Mouse (Mus musculus) limb, embryonic 12.5 days (tissue): ENCODE data around the gene Hc. TPM values are rescaled to one million over a fixed set of nuclear protein-coding genes. Genes with fewer than 3 reads are reported as not detected.

ENCODE experiments used
- ATAC-seq: fragments of 200-750 bp; cut with Nextera tagmentation; 2 replicates; pipeline ENCODE4 v1.8.0; 2017; ENCODE audit warnings: low read depth, moderate TSS enrichment; ENCODE audit not compliant: insufficient number of reproducible peaks, insufficient read depth, low FRiP score, low TSS enrichment
- H3K27ac ChIP-seq: fragments of 300-500 bp; sonication (generic); 2 replicates; pipeline ENCODE4 v1.5.1; 2016; ENCODE audit warnings: mild to moderate bottlenecking, moderate library complexity
- H3K27me3 ChIP-seq: fragments of 300-500 bp; sonication (generic); 2 replicates; pipeline ENCODE4 v1.6.1; 2016; ENCODE audit warnings: mild to moderate bottlenecking, moderate library complexity
- H3K36me3 ChIP-seq: fragments of 300-500 bp; sonication (generic); 2 replicates; pipeline ENCODE4 v1.6.1; 2016; ENCODE audit warnings: mild to moderate bottlenecking, moderate library complexity
- H3K4me1 ChIP-seq: fragments of 300-500 bp; sonication (generic); replicated peaks from 2 replicates; pipeline ENCODE4 v1.6.1; 2016
- H3K4me2 ChIP-seq: fragments of 300-500 bp; sonication (generic); 2 replicates; pipeline ENCODE4 v1.6.1; 2016; ENCODE audit warnings: mild to moderate bottlenecking, moderate library complexity
- H3K4me3 ChIP-seq: fragments of 300-500 bp; sonication (generic); replicated peaks from 2 replicates; pipeline ENCODE4 v1.5.1; 2016; ENCODE audit warnings: mild to moderate bottlenecking
- H3K9ac ChIP-seq: fragments of 300-500 bp; sonication (generic); replicated peaks from 2 replicates; pipeline ENCODE4 v1.6.1; 2016; ENCODE audit warnings: mild to moderate bottlenecking, moderate library complexity
- H3K9me3 ChIP-seq: fragments of 300-500 bp; sonication (generic); 2 replicates; pipeline ENCODE4 v1.6.1; 2016; ENCODE audit warnings: mild to moderate bottlenecking, moderate library complexity
- WGBS: fragments of 180-500 bp; shearing (Covaris S2); methylation state at CpG from one replicate; pipeline ENCODE4 v1.1.7; 2016; 5-methylcytosine and 5-hydroxymethylcytosine counted together
- polyA plus RNA-seq: library from polyadenylated mRNA; unstranded; fragments of >200 nt; fragmentation: Nextera tagmentation; extraction: Ambion mirVana; gene quantifications from 2 replicates; pipeline ENCODE4 v1.2.1, GENCODE M21; 2016

The Hc gene
- polyA plus RNA-seq, 1 experiment from 2014 or later = not detected

- H3K27me3 ChIP-seq = peaks cover 3% of the 10 kb centered on the region; the same call in 1 of the 2 replicates
- 88% methylated on average over 6 of the region's 6 CpGs for WGBS
Observed at GRCm38 (mm10) chr2:34976447-34976846, 84.8 kb downstream of the Hc start.

GRCm38 (mm10) chr2:34973087-34973486, 88.2 kb downstream of the Hc start:
- no peaks in the 10 kb centered on the region for H3K9me3 ChIP-seq
- no peak overlapping the region for H3K4me2 ChIP-seq
- H3K4me1 ChIP-seq = no peaks in the 10 kb centered on the region
- H3K27ac ChIP-seq = no peak overlapping the region
- ATAC-seq = no peak
- 79% methylated on average over 8 of the region's 8 CpGs for WGBS
- no peak overlapping the region for H3K9ac ChIP-seq
- no peaks in the 10 kb centered on the region for H3K27me3 ChIP-seq
- H3K36me3 ChIP-seq = no peaks in the 10 kb centered on the region
- H3K4me3 ChIP-seq = no peak overlapping the region

More at GRCm38 (mm10) chr2:34976447-34976846, 84.8 kb downstream of the Hc start:
- H3K36me3 ChIP-seq = no peaks in the 10 kb centered on the region
- ATAC-seq = no peak
- H3K4me2 ChIP-seq = no peak overlapping the region
- H3K9ac ChIP-seq = no peak overlapping the region
- H3K27ac ChIP-seq = no peak overlapping the region
- no peak overlapping the region for H3K4me3 ChIP-seq
- H3K9me3 ChIP-seq = no peaks in the 10 kb centered on the region
- H3K4me1 ChIP-seq = peaks cover 4% of the 10 kb centered on the region; the same call in 1 of the 2 replicates

- no peak overlapping the region for H3K4me3 ChIP-seq
- no peaks in the 10 kb centered on the region for H3K27me3 ChIP-seq
- 54% methylated on average over 11 of the region's 11 CpGs for WGBS
Observed at GRCm38 (mm10) chr2:34971080-34971888, 90.0 kb downstream of the Hc start.

DNA sequence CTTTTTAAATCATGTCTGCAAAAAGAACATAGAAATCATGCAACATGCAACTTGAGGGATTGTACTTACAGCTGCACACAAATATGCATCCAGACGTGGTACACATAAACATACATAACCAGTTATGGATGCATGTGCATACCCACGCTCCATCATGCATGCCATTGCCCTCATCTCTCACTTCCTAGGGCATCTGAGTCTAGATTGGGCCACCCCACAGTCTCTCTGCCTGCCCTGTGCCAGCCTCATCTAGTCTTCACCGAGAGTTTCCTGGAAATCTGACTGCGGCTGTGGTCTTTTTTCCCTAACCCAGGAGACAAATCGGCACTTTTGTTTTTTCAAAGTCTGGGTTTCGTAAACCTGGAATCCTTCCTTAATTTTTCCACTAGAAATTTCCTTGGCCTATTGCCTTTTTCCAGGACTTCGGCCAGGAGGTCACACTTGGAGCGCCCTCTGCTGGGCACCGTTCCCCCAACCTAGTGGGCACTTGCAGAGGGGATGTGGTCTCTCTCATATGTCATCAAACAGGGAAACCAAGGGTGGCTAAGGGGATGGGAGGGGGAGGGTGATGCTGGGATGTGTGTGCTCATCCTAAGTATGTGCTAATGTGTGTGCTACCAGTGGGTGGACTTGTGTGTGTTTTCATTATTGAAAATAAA, 91.0 kb downstream of the Hc start:
- no peaks in the 10 kb centered on the region for H3K27me3 ChIP-seq
- H3K9me3 ChIP-seq = no peaks in the 10 kb centered on the region
- H3K4me3 ChIP-seq = no peak overlapping the region
- H3K27ac ChIP-seq = no peak overlapping the region
- 38% methylated on average over 9 of the region's 9 CpGs for WGBS
- no peak for ATAC-seq
- peaks cover 7% of the 10 kb centered on the region; the same call in 1 of the 2 replicates for H3K4me1 ChIP-seq
- H3K36me3 ChIP-seq = no peaks in the 10 kb centered on the region
- no peak overlapping the region for H3K9ac ChIP-seq
- H3K4me2 ChIP-seq = no peak overlapping the region

More at GRCm38 (mm10) chr2:34971080-34971888, 90.0 kb downstream of the Hc start:
- Histone ChIP-seq H3K9me3 (no peaks in the 10 kb centered on the region), H3K36me3 (no peaks in the 10 kb centered on the region), H3K4me2 (no peak overlapping the region), H3K27ac (no peak overlapping the region), H3K9ac (no peak overlapping the region; the same call in 1 of the 2 replicates), H3K4me1 (no peaks in the 10 kb centered on the region)
- no peak for ATAC-seq

- Histone ChIP-seq H3K36me3 (no peaks in the 10 kb centered on the region), H3K4me1 (peaks cover 10% of the 10 kb centered on the region; the same call in 1 of the 2 replicates), H3K9ac (no peak overlapping the region), H3K4me2 (no peak overlapping the region), H3K4me3 (no peak overlapping the region), H3K9me3 (no peaks in the 10 kb centered on the region), H3K27me3 (no peaks in the 10 kb centered on the region), H3K27ac (no peak overlapping the region)
- WGBS = 75% methylated on average over 7 of the region's 7 CpGs
- no peak for ATAC-seq
Observed at GRCm38 (mm10) chr2:34969166-34969565, 92.1 kb downstream of the Hc start.

DNA sequence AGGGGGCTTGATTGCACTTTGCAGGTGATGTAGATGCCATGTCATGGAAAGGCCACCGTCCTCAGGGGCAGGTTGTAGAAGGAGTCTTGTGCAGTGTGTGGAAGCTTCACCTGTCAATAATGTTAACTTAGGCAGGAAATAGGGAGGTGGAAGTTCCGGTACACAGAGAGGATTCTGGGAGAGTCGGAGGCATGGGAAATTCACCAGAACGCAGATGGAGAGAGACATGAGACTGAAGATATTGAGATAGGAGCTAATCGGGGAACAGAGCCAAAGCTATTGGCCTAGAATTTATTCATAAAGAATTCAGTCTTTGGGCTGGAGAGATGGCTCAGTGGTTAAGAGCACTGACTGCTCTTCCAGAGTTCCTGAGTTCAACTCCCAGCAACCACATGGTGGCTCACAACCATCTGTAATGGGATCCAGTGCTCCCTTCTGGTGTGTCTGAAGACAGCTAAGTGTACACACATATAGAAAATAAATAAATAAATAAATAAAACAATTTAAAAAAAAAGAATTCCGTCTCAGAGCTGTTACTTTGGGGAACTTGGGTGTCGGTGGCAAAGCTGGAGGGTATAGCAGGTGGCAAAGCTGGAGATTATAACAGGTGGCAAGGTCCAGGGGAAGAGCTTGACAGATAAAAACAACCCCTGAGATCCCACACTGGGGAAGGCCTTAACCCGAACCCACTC, 94.8 kb downstream of the Hc start:
- WGBS = 85% methylated on average over 8 of the region's 8 CpGs
- H3K36me3 ChIP-seq = no peaks in the 10 kb centered on the region

DNA sequence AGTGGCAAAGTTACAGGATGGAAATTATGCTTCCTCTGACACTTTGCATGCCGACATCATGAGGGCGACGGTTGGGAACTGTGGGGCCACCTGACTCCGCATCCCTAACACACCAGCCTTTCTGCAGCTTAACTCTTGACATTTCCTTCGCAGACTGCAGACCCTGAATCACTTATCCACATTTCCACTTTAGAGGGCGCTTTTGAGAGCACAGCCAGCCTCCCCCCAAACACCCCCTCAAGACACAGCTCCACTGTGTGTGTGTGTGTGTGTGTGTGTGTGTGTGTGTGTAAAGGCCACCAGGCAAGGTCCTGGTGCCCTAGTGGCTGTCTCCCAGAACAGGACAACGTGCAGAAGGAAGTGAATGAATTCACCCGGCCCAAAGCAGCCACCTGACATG, 95.4 kb downstream of the Hc start:
- H3K9me3 ChIP-seq = no peaks in the 10 kb centered on the region
- H3K27ac ChIP-seq = no peak overlapping the region
- peaks cover 13% of the 10 kb centered on the region for H3K27me3 ChIP-seq
- no peaks in the 10 kb centered on the region for H3K36me3 ChIP-seq
- H3K9ac ChIP-seq = no peak overlapping the region
- H3K4me1 ChIP-seq = peaks cover 12% of the 10 kb centered on the region; the same call in 1 of the 2 replicates
- no peak for ATAC-seq
- H3K4me3 ChIP-seq = no peak overlapping the region
- H3K4me2 ChIP-seq = no peak overlapping the region
- WGBS = 66% methylated on average over 8 of the region's 8 CpGs

More for the DNA sequence above, 94.8 kb downstream of the Hc start:
- H3K27ac ChIP-seq = no peak overlapping the region
- no peak for ATAC-seq
- H3K4me3 ChIP-seq = no peak overlapping the region
- peaks cover 8% of the 10 kb centered on the region; the same call in 1 of the 2 replicates for H3K27me3 ChIP-seq
- no peak overlapping the region for H3K4me2 ChIP-seq
- H3K9ac ChIP-seq = no peak overlapping the region
- no peaks in the 10 kb centered on the region for H3K9me3 ChIP-seq
- peaks cover 12% of the 10 kb centered on the region; the same call in 1 of the 2 replicates for H3K4me1 ChIP-seq

- H3K4me1 ChIP-seq = peaks cover 12% of the 10 kb centered on the region; the same call in 1 of the 2 replicates
Observed at GRCm38 (mm10) chr2:34965293-34965692, 95.9 kb downstream of the Hc start.

DNA sequence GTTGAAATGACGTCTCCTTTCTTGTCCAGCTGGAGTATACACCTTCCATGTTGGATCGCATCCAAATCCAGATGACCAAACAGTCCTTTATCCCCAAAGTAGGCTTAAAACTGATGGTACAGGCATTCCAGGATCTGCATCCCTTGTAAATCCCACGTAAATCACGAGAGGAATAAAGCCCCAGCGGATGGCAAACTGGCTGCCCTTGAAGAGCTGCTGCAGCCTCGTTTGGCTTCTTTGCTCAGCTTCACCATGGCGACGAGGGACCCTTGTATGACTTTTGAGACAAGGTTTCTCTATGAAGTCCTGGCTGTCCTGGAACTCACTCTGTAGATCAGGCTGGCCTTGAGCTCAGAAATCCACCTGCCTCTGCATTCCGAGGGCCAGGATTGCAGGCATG, 96.6 kb downstream of the Hc start:
- no peak for ATAC-seq
- Histone ChIP-seq H3K36me3 (no peaks in the 10 kb centered on the region), H3K27ac (no peak overlapping the region), H3K27me3 (peaks cover 15% of the 10 kb centered on the region), H3K4me3 (no peak overlapping the region), H3K9ac (no peak overlapping the region), H3K4me2 (no peak overlapping the region), H3K4me1 (peaks cover 12% of the 10 kb centered on the region; the same call in 1 of the 2 replicates), H3K9me3 (no peaks in the 10 kb centered on the region)
- 73% methylated on average over 9 of the region's 9 CpGs for WGBS

More at GRCm38 (mm10) chr2:34965293-34965692, 95.9 kb downstream of the Hc start:
- Histone ChIP-seq H3K27me3 (peaks cover 15% of the 10 kb centered on the region), H3K9me3 (no peaks in the 10 kb centered on the region), H3K27ac (no peak overlapping the region), H3K4me3 (no peak overlapping the region), H3K4me2 (no peak overlapping the region), H3K36me3 (no peaks in the 10 kb centered on the region), H3K9ac (no peak overlapping the region)
- 38% methylated on average over 9 of the region's 9 CpGs for WGBS
- ATAC-seq = no peak

GRCm38 (mm10) chr2:34964230-34964629, 97.0 kb downstream of the Hc start:
- ATAC-seq = no peak
- Histone ChIP-seq H3K4me2 (no peak overlapping the region), H3K27me3 (peaks cover 15% of the 10 kb centered on the region), H3K27ac (no peak overlapping the region), H3K9me3 (no peaks in the 10 kb centered on the region), H3K4me1 (peaks cover 12% of the 10 kb centered on the region; the same call in 1 of the 2 replicates), H3K9ac (no peak overlapping the region), H3K4me3 (no peak overlapping the region), H3K36me3 (no peaks in the 10 kb centered on the region)
- 87% methylated on average over 6 of the region's 6 CpGs for WGBS
